Mouse (Mus musculus): ENCODE data around the gene Focad.

DNA sequence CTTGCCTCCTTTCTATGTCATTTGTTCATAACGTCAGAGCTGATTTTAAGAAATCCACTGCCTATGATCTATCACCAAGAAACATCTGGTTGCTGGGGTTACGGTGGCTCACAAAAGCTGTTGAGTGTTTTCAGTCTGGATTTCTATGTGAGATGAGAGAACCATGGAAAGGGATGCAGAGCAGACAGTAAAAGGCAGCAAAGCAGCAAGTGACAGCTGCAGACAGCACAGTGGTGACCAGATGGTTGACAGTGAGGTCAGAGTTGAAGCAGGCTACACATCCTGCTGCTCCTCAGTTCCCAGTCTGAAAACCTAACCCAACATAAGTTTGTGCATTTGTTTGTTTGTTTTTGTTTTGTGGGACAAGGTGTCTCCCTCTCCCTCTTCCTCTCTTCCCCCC, 19.0 kb upstream of the Focad start:
- TF ChIP-seq POLR2A (IDR thresholded peaks at IDR 0.05; ENCODE audit: low read depth, low read length) (no peak), CTCF (IDR thresholded peaks at IDR 0.05; ENCODE audit: extremely low read depth, insufficient read depth, insufficient read length, insufficient replicate concordance) (no peak)

Measured in spleen, adult 2 months (tissue).